Mouse (Mus musculus) mammary gland, adult 2 months (tissue): ENCODE results near the gene Zfp345. TPM values are rescaled to one million over a fixed set of nuclear protein-coding genes. Genes with fewer than 3 reads are reported as not detected.

Experiments
- polyA plus RNA-seq: library from polyadenylated mRNA; depleted of rRNA; stranded (reverse); fragments of >200 nt; gene quantifications from 2 replicates; pipeline ENCODE4 v1.2.3, GENCODE M21; 2012; ENCODE audit warnings: low replicate concordance; rRNA removed

The Zfp345 gene
- polyA plus RNA-seq = not detected in 2 replicates

DNA sequence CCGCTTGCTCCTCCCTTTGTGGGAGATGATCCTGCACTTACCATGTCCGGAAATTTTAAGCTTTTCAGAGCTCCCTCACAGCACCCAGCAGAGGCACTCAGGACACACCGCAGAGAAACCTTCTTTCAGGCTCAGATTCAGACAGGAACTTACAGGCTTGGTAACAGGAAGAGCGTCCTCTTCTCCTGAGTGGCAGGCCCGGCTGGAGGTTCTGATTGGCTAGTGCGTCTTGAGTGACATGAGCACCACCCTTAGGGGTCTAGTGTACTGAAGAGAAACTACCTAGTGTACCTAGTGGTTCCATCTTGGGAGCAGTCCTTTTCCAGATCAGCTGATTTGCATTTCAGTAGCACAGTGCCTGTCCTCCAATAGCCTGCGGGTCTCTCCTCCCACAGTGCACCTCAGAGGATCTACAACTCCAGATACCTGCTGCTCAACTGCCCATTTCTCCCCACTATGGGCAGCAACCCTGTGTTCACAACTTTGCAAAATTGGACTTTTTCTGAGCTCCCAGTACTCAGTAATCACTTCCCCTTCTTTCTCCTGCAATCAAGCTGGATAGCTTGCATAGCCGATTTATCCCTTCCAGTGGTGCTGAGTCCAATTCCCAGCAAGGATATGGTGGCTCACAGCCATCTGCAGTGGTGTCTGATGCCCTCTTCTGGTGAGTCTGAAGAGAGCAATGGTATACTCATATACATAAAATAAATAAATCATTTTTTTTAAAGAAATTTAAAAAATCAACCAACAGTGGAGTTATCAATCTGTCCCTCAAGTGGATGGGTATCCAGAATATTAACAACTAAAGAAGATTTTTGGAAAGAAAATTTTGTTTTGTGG, at the start of gene Zfp345:
Gene Zfp345 (minus strand): TSS at position 153 of the 840 bp plus-strand sequence.

DNA sequence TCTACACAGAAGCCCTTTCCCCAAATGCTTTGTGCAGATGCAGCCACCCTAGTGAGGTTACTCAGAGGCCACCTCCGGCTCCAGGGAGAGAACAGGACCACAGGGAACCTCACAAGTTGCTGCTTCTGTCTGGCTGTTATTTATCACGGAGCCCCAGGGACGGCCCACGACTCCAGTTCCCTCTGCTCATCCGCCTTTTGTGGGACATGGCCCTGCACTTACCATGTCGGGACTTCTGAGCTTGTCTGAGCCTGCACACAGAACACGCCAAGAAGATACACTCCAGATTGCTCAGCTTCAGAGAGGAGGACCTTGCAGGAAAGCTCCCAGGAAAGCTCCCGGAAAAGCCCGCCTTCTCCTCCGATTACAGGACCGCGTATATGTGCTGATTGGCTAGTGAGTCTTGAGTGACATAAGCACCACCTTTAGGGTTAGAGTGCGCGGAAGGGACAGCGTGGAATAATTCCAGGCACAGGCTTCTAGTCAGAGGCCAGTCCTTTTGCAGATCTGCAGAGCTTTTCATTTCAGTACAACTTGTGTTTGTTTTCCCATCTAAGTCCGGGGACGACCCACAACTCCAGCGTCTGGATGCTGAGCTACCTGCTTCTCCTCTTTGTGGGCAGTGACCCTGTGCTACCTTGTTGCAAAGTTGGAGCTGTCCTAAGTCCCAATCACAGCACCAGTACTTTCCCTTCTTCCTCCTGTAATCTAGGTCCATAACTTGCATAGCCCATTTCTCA, 33.5 kb downstream of the Zfp345 start, which contains the start of gene Zfp442:
Gene Zfp442 (minus strand): TSS at position 307 of the 740 bp plus-strand sequence.

Other genes starting within 250 kb of the Zfp345 start
- gene Gm21994, start 229.5 kb downstream of the Zfp345 start, polyA plus RNA-seq = 0.36 TPM in 1 of 2 replicates, not detected in the other
- gene Gm14124, start 227.6 kb downstream of the Zfp345 start, polyA plus RNA-seq = not detected in 2 replicates
- not detected in 2 replicates for gene Gm10130, start 161.4 kb downstream of the Zfp345 start, polyA plus RNA-seq
- 1.4 and 1.6 TPM in 2 replicates for gene 3300002I08Rik, start 122.3 kb downstream of the Zfp345 start, polyA plus RNA-seq
- gene Zfp442, start 33.6 kb downstream of the Zfp345 start, polyA plus RNA-seq = 0.04 and 0.34 TPM in 2 replicates
- gene Cst7, start 85.3 kb upstream of the Zfp345 start, polyA plus RNA-seq = 12.9 and 17.0 TPM in 2 replicates
- 77.5 and 94.2 TPM in 2 replicates for gene Apmap, start 123.5 kb upstream of the Zfp345 start, polyA plus RNA-seq
- gene Acss1, start 183.4 kb upstream of the Zfp345 start, polyA plus RNA-seq = 67.1 and 85.9 TPM in 2 replicates
- gene Vsx1, start 204.3 kb upstream of the Zfp345 start, polyA plus RNA-seq = not detected in 2 replicates